Mouse (Mus musculus) regulatory T cell (primary cell): ENCODE results near the gene Habp4.

ENCODE experiments used
- in situ Hi-C: fragments of 300-600 bp; cut with MboI, MseI; formaldehyde crosslinking; loops from one replicate; pipeline ENCODE4 v1.15.1; 2025; ENCODE audit warnings: high pct_unique_total_duplicates

Habp4 gene

GRCm38 (mm10) chr13:64161548-64161915 lies at the start of gene Habp4:
Gene Habp4 (plus strand): TSS chr13:64161824.
- in situ Hi-C loops: loop anchor here (5.0 to 10.0 kb wide), 2 partner anchors 86 to 273 kb away; partner anchors contain the start of gene Cdk20

GRCm38 (mm10) chr13:64117442-64117841 lies 44.2 kb upstream of the Habp4 start:
- in situ Hi-C loops: no loop called here

GRCm38 (mm10) chr13:64120760-64121159 lies 40.9 kb upstream of the Habp4 start:
- in situ Hi-C loops: no loop called here

GRCm38 (mm10) chr13:64123491-64124188 lies 38.0 kb upstream of the Habp4 start:
- in situ Hi-C loops: no loop called here

- in situ Hi-C loops: no loop called here
Observed at GRCm38 (mm10) chr13:64124886-64125285, 36.7 kb upstream of the Habp4 start.

GRCm38 (mm10) chr13:64126316-64126715 lies 35.3 kb upstream of the Habp4 start:
- in situ Hi-C loops: no loop called here

- in situ Hi-C loops: no loop called here
Observed at GRCm38 (mm10) chr13:64128858-64129615, 32.6 kb upstream of the Habp4 start, which contains the start of gene Slc35d2. Gene Slc35d2 (minus strand): TSS chr13:64129368.

- in situ Hi-C loops: no loop called here
Observed at GRCm38 (mm10) chr13:64129616-64130375, 31.8 kb upstream of the Habp4 start.

- in situ Hi-C loops: no loop called here
Observed at GRCm38 (mm10) chr13:64150121-64150520, 11.5 kb upstream of the Habp4 start.

GRCm38 (mm10) chr13:64152241-64152669 lies 9.4 kb upstream of the Habp4 start:
- in situ Hi-C loops: no loop called here

GRCm38 (mm10) chr13:64152671-64153082 lies 8.9 kb upstream of the Habp4 start:
- in situ Hi-C loops: no loop called here

- in situ Hi-C loops: no loop called here
Observed at GRCm38 (mm10) chr13:64153083-64153682, 8.4 kb upstream of the Habp4 start, which contains the start of gene Zfp367. Gene Zfp367 (minus strand): TSS chr13:64153202.

- in situ Hi-C loops: no loop called here
Observed at GRCm38 (mm10) chr13:64153751-64154267, 7.8 kb upstream of the Habp4 start.

GRCm38 (mm10) chr13:64154651-64155050 lies 7.0 kb upstream of the Habp4 start:
- in situ Hi-C loops: no loop called here

- in situ Hi-C loops: no loop called here
Observed at GRCm38 (mm10) chr13:64155171-64155571, 6.5 kb upstream of the Habp4 start.

- in situ Hi-C loops: no loop called here
Observed at GRCm38 (mm10) chr13:64156966-64157365, 4.7 kb upstream of the Habp4 start.

GRCm38 (mm10) chr13:64161916-64162611 lies 440 bp downstream of the Habp4 start:
- in situ Hi-C loops: loop anchor here (5.0 to 10.0 kb wide), 2 partner anchors 85 to 273 kb away; partner anchors contain the start of gene Cdk20

- in situ Hi-C loops: loop anchor here (5.0 to 10.0 kb wide), 2 partner anchors 85 to 272 kb away; partner anchors contain the start of gene Cdk20
Observed at GRCm38 (mm10) chr13:64162626-64163025, 1.0 kb downstream of the Habp4 start.

- in situ Hi-C loops: loop anchor here (5.0 to 10.0 kb wide), 2 partner anchors 84 to 272 kb away; partner anchors contain the start of gene Cdk20
Observed at GRCm38 (mm10) chr13:64163147-64163715, 1.6 kb downstream of the Habp4 start.

- in situ Hi-C loops: loop anchor here (10.0 kb wide), 2 partner anchors 135 to 265 kb away; partner anchors contain the start of gene Cdk20
Observed at GRCm38 (mm10) chr13:64169746-64170145, 8.1 kb downstream of the Habp4 start.
